Mouse (Mus musculus) forebrain, embryonic 15.5 days (tissue): ENCODE measurements around the gene Dvl2. TPM values are rescaled to one million over a fixed set of nuclear protein-coding genes. Genes with fewer than 3 reads are reported as not detected.

Experiments
- ATAC-seq: fragments of 200-750 bp; cut with Nextera tagmentation; replicated peaks from 2 replicates; pipeline ENCODE4 v1.8.0; 2017; ENCODE audit warnings: mild to moderate bottlenecking, moderate TSS enrichment, moderate library complexity
- H3K27ac ChIP-seq: fragments of 300-500 bp; sonication (generic); replicated peaks from 2 replicates; pipeline ENCODE4 v1.5.1; 2015; ENCODE audit warnings: mild to moderate bottlenecking, inconsistent platforms
- H3K27me3 ChIP-seq: fragments of 300-500 bp; sonication (generic); 2 replicates; pipeline ENCODE4 v1.6.1; 2015; ENCODE audit warnings: inconsistent platforms
- H3K36me3 ChIP-seq: fragments of 300-500 bp; sonication (generic); 2 replicates; pipeline ENCODE4 v1.6.1; 2015; ENCODE audit warnings: mild to moderate bottlenecking, inconsistent platforms
- H3K4me1 ChIP-seq: fragments of 300-500 bp; sonication (generic); 2 replicates; pipeline ENCODE4 v1.6.1; 2015; ENCODE audit warnings: inconsistent platforms
- H3K4me2 ChIP-seq: fragments of 300-500 bp; sonication (generic); replicated peaks from 2 replicates; pipeline ENCODE4 v1.6.1; 2015; ENCODE audit warnings: mild to moderate bottlenecking, inconsistent platforms
- H3K4me3 ChIP-seq: fragments of 300-500 bp; sonication (generic); 2 replicates; pipeline ENCODE4 v1.5.1; 2015; ENCODE audit warnings: mild to moderate bottlenecking, inconsistent platforms
- H3K9ac ChIP-seq: fragments of 300-500 bp; sonication (generic); replicated peaks from 2 replicates; pipeline ENCODE4 v1.6.1; 2015; ENCODE audit warnings: mild to moderate bottlenecking, inconsistent platforms
- H3K9me3 ChIP-seq: fragments of 300-500 bp; sonication (generic); 2 replicates; pipeline ENCODE4 v1.6.1; 2016; ENCODE audit warnings: inconsistent platforms
- WGBS: fragments of 180-500 bp; shearing (Covaris S2); methylation state at CpG from one replicate; pipeline ENCODE4 v1.1.7; 2015; ENCODE audit warnings: mixed read lengths; 5-methylcytosine and 5-hydroxymethylcytosine counted together
- polyA plus RNA-seq: library from polyadenylated mRNA; unstranded; fragments of >200 nt; fragmentation: Nextera tagmentation; extraction: Ambion mirVana; gene quantifications from 2 replicates; pipeline ENCODE4 v1.2.1, GENCODE M21; 2015

The Dvl2 gene
- polyA plus RNA-seq, 1 experiment from 2014 or later, result 35.3 TPM

- H3K27ac ChIP-seq, result peak overlapping the region; percentile 38
- H3K9me3 ChIP-seq, result no peaks in the 10 kb centered on the region
- no peaks in the 10 kb centered on the region for H3K36me3 ChIP-seq
- WGBS, result 5% methylated on average over 26 of the region's 29 CpGs
- peak overlapping the region; percentile 49 for H3K9ac ChIP-seq
- ATAC-seq, result no peak
- peak overlapping the region; percentile 60 for H3K4me2 ChIP-seq
- H3K4me1 ChIP-seq, result peaks cover 85% of the 10 kb centered on the region
- no peaks in the 10 kb centered on the region for H3K27me3 ChIP-seq
- H3K4me3 ChIP-seq, result peak overlapping the region; percentile 39
Measured at GRCm38 (mm10) chr11:70023481-70024150, 23.2 kb downstream of the Dvl2 start.

GRCm38 (mm10) chr11:70024151-70024514 lies 23.7 kb downstream of the Dvl2 start:
- WGBS, result 12% methylated on average over 6 of the region's 6 CpGs
- ATAC-seq, result no peak
- peak overlapping the region; percentile 60 for H3K4me2 ChIP-seq

GRCm38 (mm10) chr11:70026689-70027088 lies 26.3 kb downstream of the Dvl2 start:
- peaks cover 10% of the 10 kb centered on the region for H3K36me3 ChIP-seq
- 2% methylated on average over 19 of the region's 19 CpGs for WGBS
- H3K27ac ChIP-seq, result peak overlapping the region; percentile 95
- no peaks in the 10 kb centered on the region for H3K9me3 ChIP-seq
- H3K9ac ChIP-seq, result 0 out of 2 replicates have a peak overlapping the region, but pooled peaks have one; percentile 0
- peak overlapping the region; percentile 48 for H3K4me2 ChIP-seq
- ATAC-seq, result no peak
- H3K4me1 ChIP-seq, result peaks cover 87% of the 10 kb centered on the region
- no peaks in the 10 kb centered on the region for H3K27me3 ChIP-seq
- H3K4me3 ChIP-seq, result peak overlapping the region; percentile 11

More at GRCm38 (mm10) chr11:70024151-70024514, 23.7 kb downstream of the Dvl2 start:
- Histone ChIP-seq H3K4me3 (peak overlapping the region; percentile 39), H3K36me3 (no peaks in the 10 kb centered on the region), H3K27ac (peak overlapping the region; percentile 38), H3K27me3 (no peaks in the 10 kb centered on the region), H3K9me3 (no peaks in the 10 kb centered on the region), H3K4me1 (peaks cover 84% of the 10 kb centered on the region), H3K9ac (peak overlapping the region; percentile 49)

- H3K4me3 ChIP-seq, result no peak overlapping the region
- peaks cover 17% of the 10 kb centered on the region for H3K36me3 ChIP-seq
- ATAC-seq, result no peak
- peak overlapping the region; percentile 95 for H3K27ac ChIP-seq
- H3K9ac ChIP-seq, result peak overlapping the region; percentile 27
- H3K27me3 ChIP-seq, result no peaks in the 10 kb centered on the region
- H3K4me1 ChIP-seq, result peaks cover 81% of the 10 kb centered on the region
- H3K9me3 ChIP-seq, result no peaks in the 10 kb centered on the region
- 30% methylated on average over 9 of the region's 9 CpGs for WGBS
- H3K4me2 ChIP-seq, result peak overlapping the region; percentile 48
Measured at GRCm38 (mm10) chr11:70027397-70027796, 27.0 kb downstream of the Dvl2 start.

- peak overlapping the region; percentile 95 for H3K27ac ChIP-seq
- peaks cover 69% of the 10 kb centered on the region for H3K4me1 ChIP-seq
- H3K27me3 ChIP-seq, result no peaks in the 10 kb centered on the region
- no peaks in the 10 kb centered on the region for H3K9me3 ChIP-seq
- H3K36me3 ChIP-seq, result peaks cover 23% of the 10 kb centered on the region
- peak overlapping the region; percentile 48 for H3K4me2 ChIP-seq
- peak; percentile 8 for ATAC-seq
- H3K9ac ChIP-seq, result peak overlapping the region; percentile 39
- H3K4me3 ChIP-seq, result peak overlapping the region; percentile 30
- 17% methylated on average over 12 of the region's 12 CpGs for WGBS
Measured at GRCm38 (mm10) chr11:70028401-70029129, 28.2 kb downstream of the Dvl2 start.

- peak; percentile 92 for ATAC-seq
Measured at GRCm38 (mm10) chr11:70029130-70029801, 28.9 kb downstream of the Dvl2 start.

GRCm38 (mm10) chr11:70029829-70030550 lies 29.6 kb downstream of the Dvl2 start:
- WGBS, result 16% methylated on average over 11 of the region's 11 CpGs
- Histone ChIP-seq H3K9me3 (no peaks in the 10 kb centered on the region), H3K9ac (peak overlapping the region; percentile 34), H3K27me3 (no peaks in the 10 kb centered on the region), H3K36me3 (peaks cover 26% of the 10 kb centered on the region), H3K4me1 (peaks cover 59% of the 10 kb centered on the region), H3K4me3 (peak overlapping the region; percentile 30), H3K4me2 (peak overlapping the region; percentile 48), H3K27ac (peak overlapping the region; percentile 95)
- peak; percentile 63 for ATAC-seq

More at GRCm38 (mm10) chr11:70029130-70029801, 28.9 kb downstream of the Dvl2 start:
- H3K36me3 ChIP-seq, result peaks cover 26% of the 10 kb centered on the region
- WGBS, result under 1% methylated on average over 20 of the region's 20 CpGs
- H3K27me3 ChIP-seq, result no peaks in the 10 kb centered on the region
- peak overlapping the region; percentile 39 for H3K9ac ChIP-seq
- peaks cover 64% of the 10 kb centered on the region for H3K4me1 ChIP-seq
- H3K27ac ChIP-seq, result peak overlapping the region; percentile 95
- H3K4me3 ChIP-seq, result peak overlapping the region; percentile 30
- H3K9me3 ChIP-seq, result no peaks in the 10 kb centered on the region
- H3K4me2 ChIP-seq, result peak overlapping the region; percentile 48

- Histone ChIP-seq H3K27me3 (no peaks in the 10 kb centered on the region), H3K4me3 (peak overlapping the region; percentile 30), H3K4me2 (peak overlapping the region; percentile 48), H3K9ac (peak overlapping the region; percentile 34), H3K9me3 (no peaks in the 10 kb centered on the region), H3K36me3 (peaks cover 26% of the 10 kb centered on the region), H3K4me1 (peaks cover 54% of the 10 kb centered on the region), H3K27ac (peak overlapping the region; percentile 95)
- no peak for ATAC-seq
- 93% methylated on average over 28 of the region's 28 CpGs for WGBS
Measured at GRCm38 (mm10) chr11:70030651-70031320, 30.4 kb downstream of the Dvl2 start.

GRCm38 (mm10) chr11:70031321-70031670 lies 30.9 kb downstream of the Dvl2 start:
- peak overlapping the region; percentile 95; the same call in 1 of the 2 replicates for H3K27ac ChIP-seq
- WGBS, result 97% methylated on average over 11 of the region's 11 CpGs
- peaks cover 49% of the 10 kb centered on the region for H3K4me1 ChIP-seq
- H3K9ac ChIP-seq, result no peak overlapping the region
- ATAC-seq, result no peak
- no peak overlapping the region for H3K4me3 ChIP-seq
- no peaks in the 10 kb centered on the region for H3K9me3 ChIP-seq
- H3K27me3 ChIP-seq, result no peaks in the 10 kb centered on the region
- H3K4me2 ChIP-seq, result no peak overlapping the region
- H3K36me3 ChIP-seq, result peaks cover 26% of the 10 kb centered on the region

GRCm38 (mm10) chr11:70038174-70038573 lies 37.8 kb downstream of the Dvl2 start:
- Histone ChIP-seq H3K36me3 (peaks cover 43% of the 10 kb centered on the region), H3K4me3 (no peak overlapping the region), H3K4me1 (no peaks in the 10 kb centered on the region), H3K4me2 (no peak overlapping the region), H3K27me3 (no peaks in the 10 kb centered on the region), H3K27ac (no peak overlapping the region), H3K9me3 (no peaks in the 10 kb centered on the region), H3K9ac (no peak overlapping the region)
- WGBS, result 82% methylated on average over 7 of the region's 7 CpGs
- ATAC-seq, result no peak

- Histone ChIP-seq H3K4me1 (no peaks in the 10 kb centered on the region), H3K27ac (no peak overlapping the region), H3K27me3 (no peaks in the 10 kb centered on the region), H3K4me3 (no peak overlapping the region), H3K9me3 (no peaks in the 10 kb centered on the region), H3K36me3 (peaks cover 52% of the 10 kb centered on the region), H3K4me2 (no peak overlapping the region), H3K9ac (no peak overlapping the region)
- no peak for ATAC-seq
- 92% methylated on average over 10 of the region's 10 CpGs for WGBS
Measured at GRCm38 (mm10) chr11:70039631-70040030, 39.2 kb downstream of the Dvl2 start.
